Mouse (Mus musculus): Measurements from ENCODE around the gene Slc8a1.

Gene Slc8a1

DNA sequence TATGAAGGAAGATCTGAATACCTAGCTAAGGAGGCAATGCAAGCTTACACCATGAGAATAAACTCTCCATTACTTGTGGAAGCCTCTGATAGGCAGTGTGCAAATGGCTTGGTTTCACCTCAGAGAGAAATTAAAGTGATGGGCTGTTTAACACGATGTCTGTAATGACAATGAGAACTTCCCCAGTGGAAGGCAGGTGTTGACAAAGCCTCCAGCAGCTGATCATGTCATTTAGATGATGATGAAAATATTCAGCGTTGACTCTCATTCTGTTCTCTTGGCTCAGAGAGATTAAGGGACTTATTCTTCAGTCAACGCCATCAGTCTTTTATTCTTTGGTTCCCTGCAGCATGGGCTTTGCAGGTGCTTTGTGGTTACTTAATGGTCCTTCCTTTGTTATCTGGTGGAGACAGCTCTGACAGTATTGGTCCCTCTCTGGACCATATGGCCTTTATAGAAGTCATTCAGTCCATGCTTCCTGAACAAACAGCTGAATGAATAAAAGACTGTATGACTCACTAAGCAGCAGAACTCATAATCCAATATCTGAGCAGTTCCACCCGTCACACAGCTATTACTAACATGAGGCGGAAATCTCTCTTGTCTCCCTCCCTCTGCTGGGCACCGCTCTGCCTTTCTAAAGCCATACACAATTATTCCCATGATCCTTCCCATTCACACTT, 184.0 kb downstream of the Slc8a1 start:
- no peak for DNase-seq

DNA sequence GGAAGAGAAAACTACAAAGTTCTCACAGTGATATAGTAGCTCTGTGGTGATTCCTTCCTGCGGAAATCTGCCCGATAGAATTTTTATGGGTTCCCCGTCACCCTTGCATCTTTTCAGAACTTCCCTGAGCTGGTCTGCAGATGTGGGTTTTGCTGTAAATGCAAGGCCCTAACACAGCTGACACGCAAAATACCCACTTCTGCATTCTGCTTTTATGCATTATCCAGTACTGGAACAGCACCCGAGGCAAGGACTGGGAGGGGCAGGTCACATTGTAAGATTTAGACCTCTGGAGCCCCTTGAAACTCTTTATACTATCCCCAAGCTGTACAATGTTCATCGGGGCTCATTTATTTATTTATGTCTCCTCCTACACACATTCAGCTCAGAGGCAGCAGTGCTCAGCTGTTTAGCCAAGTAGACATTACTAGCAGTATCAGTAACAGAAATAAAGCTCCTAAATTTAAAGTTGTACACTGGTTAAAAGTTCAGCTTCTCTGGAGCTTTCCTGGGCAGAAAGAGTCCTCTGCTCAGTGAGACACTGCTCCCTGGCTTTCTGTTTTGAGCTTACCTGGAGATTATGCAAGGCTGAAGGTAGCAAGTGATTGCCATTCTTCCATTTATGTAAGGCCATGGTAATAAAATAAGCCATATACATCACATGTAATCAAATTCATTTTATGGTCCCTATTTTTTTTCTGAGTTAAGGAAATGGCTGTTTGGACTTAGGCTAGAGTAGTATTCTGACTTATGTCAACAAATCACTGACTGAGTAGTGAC, 186.1 kb downstream of the Slc8a1 start:
- DNase-seq: no peak

DNA sequence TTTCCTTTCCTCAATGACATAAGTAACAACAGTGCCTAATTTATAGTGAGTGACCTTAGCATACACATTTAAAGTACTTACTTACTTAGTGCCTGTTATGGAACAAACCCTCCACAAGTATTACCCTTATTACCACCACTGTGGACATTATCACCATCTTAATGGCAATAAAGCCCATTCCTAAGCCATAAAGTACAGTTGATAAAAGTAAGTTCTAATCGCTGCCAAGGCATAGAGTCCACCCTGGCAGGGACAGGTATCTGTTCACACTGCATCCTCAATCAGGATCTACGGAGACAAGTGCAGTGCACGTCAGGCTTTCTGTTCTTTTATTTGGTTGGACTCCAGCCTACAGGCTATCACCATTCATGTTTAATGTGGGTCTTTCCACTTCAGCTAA, 187.3 kb downstream of the Slc8a1 start:
- no peak for DNase-seq

DNA sequence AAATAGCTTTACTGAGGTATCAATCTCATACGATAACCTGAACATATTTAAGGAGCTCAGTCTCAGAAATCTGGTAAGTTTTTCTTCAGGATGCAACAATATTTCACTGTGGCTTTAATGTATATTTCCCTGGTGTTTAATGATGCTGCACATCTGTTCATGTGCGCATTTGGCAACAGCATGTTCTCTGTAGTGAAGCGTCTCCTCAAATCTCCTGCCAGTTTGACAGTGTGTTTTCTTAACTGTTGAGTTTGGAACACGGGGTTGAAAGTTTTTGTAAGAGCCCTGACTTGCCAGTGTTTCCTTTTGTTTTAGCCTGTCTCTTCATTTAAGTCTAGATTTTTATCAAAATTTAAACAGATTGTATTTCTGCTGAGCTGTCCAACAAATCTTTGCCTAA, 190.2 kb downstream of the Slc8a1 start:
- no peak for DNase-seq

DNA sequence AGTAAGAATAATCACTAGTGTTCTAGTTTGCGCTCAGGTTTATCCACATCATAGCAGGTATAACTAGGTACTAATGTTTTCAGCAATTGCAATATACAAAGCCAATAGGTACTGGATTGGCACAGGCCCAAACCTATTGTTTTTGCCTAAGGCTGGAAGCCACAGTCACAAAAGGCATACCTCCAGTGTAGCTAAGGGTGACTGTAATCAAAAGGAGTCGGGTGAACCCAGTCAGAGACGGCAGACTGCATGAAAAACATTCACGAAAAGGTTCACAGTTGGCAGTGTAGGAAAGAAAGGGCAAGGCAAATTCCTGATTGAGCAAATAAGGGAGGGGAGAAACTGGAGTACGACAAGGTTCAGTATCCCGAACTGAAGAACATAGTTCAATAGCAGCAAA, 191.7 kb downstream of the Slc8a1 start:
- no peak for DNase-seq

DNA sequence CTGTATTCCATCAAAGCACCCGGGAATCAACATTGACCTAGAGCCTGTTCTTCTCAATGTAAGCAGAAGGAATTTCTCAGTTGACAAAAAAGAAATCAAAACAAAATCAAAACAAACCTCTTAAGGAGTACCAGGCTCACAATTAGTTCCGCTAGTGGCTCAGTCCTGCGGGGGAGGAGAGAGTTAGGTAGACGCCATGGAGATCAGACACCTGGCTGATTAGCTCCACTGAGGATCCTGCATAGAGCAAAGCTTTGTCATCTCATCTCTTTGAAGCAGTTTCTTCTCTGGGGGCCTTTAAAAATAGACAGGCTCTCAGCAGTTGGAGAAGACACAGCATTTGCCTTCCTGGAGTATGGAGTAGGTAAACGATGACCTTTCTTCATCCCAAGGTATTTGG, 192.2 kb downstream of the Slc8a1 start:
- DNase-seq: no peak

DNA sequence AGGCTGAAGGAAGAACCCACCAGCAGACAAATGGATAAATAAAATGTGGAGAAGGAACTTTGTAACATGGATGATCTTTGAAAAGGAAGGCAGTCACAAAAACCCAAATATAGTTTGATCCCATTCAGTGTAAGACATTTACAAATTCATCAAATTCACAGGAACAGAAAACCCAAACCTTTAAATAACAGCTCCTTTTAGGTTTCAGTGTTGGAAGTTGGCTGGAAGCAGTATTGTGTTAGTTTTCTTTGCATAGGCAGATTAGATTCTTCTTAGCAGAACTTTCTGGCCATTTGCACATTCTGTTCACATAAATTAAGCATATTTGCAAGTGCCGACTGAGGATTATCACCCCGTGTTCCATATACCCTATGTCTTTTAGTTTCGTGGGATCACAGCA, 193.3 kb downstream of the Slc8a1 start:
- DNase-seq: no peak

DNA sequence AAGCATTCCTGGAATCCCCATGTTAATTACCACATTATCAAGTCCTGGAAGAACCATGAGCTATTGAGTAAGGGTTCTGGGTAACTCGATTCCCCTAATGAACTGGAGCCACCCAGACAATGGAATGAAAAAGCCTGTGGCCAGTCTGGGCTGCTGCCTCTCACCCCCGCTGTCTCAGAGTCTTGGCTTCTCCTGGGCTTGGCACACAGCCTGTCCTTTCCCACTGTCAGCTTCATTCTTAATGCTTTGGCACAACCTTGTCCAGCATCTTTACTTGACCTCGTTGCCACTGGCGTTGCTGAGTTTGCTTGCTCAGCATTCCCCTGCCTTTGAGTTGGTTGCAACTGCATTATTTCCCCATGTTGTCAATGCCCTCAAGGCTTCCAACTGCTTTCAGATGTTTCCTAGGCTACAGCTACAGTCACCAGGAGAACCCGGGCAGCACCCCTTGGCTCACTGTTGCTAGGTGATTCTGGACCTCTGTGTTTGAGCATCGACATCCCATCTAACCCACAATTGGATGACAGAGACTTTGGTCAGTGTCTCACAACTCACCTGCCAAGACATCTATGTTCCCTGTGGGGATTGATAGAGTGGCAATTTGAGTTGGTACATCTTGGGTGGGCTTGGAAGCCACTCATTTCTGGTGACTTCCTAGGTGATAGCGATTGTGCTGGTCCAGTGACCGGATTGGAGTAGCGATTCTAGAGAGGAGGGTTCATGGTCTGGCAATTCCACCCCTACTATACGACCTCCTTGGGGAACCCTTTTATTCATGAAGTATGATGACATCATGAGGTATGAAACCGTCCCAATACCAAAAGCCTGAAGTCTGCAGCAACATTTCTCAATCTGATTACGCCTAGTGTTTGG, 195.6 kb downstream of the Slc8a1 start:
- DNase-seq: no peak

DNA sequence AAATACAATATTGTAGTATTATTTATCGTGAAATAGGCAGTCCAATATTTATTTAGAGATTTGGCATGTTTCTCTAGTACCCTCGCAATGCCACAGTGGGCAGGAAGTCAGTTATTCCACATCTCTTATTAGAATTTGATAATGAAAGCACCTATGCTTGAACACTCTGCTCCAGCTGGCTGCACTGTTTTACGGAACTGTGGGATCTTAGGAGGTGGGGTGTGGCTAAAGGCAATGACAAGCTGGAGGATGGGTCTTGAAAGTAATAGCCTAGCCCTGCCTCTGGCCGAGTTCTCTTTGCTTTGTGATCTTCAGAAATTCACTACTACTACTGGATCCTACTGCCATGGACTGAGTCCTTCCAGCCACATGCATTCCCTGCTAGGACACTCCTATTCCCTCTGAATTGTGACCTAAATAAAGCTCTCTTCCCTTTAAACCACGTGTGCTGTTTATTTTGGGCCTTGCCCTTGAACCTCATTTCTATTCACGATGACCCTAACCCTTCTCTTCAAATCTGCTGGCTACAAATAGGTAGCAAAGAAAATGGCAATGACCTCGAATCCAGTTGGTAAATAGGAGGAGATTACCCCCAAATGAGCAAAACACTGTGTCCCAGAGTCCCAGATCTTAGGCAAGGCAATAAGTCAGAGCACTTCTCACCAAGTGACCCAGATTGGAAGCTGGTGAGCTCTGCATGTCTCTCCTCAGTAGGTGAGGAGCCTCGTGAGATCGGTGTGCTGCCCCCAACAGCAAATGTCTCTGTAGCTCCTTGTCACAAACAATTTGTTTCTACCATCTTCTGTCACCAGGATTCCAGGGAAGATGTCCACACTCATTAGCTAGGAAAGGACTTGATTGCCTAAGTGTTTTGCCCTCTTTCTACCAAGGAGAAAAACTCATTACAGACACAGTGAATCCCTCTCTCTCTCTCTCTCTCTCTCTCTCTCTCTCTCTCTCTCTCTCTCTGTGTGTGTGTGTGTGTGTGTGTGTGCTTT, 199.7 kb downstream of the Slc8a1 start:
- no peak for DNase-seq

DNA sequence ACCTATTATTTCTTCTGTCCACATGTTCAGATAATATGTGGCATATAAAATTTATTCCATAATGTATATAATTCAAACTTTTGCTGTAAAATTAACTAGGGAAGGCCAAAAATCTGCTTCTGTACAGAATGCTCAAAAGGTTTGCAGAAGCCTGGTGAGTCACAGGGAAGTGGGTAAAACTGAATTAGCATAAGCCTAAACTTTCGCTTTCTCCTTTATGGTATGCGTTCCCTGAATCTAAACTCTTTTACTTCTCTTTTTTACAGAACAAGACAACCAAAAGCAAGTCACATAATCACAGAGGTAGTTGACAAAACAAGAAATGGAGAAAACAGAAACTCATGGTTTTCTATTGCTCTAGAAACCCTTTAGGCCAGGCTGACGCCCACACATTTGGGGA, 202.1 kb downstream of the Slc8a1 start:
- DNase-seq: no peak

DNA sequence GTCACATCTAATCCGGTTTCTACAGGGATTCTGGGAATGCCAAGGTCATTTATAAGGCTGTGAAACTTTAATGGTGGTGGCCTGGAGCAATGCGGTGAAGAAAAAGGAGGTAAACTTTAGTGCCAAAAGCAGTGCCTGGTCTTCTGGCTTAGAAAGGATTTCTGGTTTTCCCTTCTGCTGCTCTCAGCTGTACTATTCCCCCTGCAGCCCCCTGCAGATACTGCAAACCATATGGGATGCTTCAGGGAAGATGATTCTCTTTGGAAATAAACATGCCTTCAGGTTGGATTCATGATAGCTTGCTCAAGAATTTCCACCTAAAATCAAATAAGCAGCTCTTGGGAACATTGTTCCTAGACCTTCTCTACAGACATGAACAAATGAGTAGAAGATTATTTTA, 208.3 kb downstream of the Slc8a1 start:
- no peak for DNase-seq

DNA sequence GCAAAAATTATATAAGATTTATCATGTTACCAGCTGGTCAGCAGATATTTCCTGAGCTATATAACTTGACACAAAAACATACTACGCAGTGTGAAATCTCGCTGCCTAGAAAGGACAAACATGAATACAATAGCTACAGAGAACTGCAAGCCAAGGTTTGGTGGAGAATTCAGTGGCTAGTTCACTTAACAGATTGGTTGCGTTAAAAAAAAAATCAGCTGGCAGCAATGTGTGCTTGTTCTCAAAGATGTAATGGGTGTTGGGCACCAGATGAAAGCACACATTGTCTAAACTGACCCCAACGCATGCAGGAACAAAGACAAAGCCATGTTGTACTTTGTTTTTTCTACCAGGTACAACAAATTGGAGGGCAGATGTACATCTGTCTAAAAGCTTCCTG, 209.2 kb downstream of the Slc8a1 start:
- DNase-seq: no peak

DNA sequence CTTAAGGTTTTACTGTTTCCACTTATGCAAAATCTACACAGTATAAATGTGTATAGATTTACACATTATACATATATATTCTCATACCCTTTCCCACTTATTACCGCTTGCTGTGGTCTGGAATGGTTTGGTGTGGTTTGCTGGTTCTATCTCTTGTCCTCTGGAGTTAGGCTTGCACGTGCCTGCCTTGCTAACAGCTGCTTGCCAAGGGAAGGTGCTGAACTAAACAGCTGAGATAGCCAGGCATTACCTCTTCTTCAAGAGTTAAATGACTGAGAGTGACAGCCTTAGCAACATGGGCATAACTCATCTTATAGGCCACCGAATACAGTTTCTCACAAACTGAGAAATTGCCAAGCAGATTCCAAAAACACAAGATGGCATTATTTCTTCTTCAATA, 211.7 kb downstream of the Slc8a1 start:
- no peak for DNase-seq

DNA sequence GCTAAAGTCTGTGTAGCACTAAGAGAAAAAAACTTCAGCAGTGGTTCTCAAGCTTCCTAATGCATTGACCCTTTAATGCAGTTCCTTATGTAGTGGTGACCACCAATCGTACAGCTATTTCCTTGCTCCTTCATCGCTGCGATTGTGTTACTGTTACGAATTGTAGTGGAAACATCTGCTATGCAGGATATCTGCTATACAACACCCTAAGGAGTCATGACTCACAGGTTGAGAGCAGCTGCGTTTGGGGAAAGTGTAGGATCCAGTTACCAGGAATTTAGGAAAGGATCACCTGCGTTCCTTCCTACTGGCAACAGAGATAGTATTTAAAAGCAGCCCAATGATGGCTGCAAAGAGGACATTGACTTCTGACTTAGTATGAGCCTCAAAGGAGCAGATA, 213.4 kb downstream of the Slc8a1 start:
- DNase-seq: no peak

DNA sequence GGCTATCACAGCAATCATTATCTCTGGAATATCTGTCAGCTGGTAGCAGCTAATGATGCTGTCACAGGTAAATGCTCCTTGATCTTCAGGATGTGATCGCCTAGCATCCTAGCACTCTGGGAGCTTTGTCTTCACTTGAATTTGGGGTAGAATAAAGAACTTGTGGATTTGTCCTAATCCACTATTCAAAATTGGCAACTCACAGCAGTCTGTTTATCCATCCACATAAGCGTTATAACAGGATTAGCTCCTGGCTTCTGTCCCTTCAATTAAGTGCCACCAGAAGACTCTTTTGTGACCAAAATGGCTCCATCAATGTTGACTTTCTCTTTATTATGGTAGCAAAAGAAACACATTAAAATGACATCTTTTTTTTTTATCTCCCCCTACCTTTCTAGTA, 214.2 kb downstream of the Slc8a1 start:
- no peak for DNase-seq

DNA sequence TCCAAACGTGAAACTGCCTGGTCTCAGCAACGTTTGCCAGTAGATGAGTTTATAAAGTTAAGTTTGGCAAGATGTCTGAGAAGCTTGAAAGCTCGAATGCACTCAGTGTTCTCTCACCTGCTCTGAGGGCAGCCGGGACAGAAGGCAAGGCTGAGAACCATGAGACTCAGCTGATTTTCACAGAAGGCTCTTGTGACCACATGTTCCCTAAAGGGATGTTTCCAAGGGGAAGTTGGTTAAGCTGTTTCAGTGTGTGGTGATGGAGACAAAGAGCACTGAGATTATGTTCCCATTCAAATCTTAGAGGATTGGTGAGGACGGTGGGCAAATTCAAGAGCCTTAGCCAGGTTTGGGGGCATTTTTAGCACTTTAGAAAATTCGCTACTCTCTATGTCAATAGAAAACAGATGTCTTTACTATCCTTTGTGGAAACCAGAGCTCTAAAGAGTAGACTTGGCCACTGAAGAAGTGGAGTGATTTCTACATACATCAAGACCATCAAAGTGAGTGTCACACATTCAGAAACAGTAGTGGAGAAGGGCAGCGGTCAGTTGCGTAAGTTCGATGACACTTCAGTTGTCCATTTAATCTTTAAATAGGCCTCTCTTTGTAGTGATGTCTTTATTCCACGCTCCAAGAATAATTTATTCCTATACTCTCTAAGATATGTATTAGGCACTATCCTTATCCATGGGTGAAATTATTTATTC, 219.7 kb downstream of the Slc8a1 start:
- DNase-seq: no peak

DNA sequence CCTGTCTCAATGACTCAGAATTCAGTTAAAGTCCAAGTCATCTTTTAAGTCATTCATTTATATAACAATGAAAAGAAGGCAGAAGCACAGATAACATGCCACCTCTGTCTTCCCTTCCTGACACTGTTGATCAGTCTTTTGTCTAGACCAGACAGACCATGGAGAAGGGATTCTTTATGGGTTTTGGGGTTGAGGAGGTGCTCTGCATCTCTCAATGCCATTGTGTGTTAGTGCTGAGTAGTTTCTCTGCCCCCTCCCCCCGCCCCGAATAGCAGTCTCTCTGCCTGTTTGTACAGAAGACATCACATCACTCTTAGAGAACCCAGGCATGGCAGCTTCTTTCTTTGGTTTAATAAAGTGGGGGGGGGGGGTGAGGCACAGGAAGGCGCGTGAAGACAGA, 222.0 kb downstream of the Slc8a1 start:
- DNase-seq: no peak

DNA sequence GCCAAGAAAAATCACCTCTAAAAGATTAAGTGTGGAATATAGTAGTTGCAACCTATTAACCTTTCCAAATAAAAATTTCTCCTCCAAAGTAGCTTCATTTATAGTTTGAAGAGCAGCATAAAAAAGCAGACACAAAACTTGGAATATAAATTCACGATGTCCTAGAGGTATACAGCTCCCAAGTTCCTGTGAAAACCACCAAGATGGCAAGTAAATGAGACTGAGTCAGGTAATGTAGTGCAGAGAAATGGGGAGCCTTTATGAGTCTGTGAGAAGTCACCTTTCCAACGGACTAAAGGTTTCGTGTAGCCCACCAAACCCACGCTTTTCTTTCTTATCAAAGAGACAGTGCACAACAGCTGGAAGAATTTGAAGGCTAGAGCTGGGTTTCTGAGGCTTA, 224.2 kb downstream of the Slc8a1 start:
- DNase-seq: no peak

DNA sequence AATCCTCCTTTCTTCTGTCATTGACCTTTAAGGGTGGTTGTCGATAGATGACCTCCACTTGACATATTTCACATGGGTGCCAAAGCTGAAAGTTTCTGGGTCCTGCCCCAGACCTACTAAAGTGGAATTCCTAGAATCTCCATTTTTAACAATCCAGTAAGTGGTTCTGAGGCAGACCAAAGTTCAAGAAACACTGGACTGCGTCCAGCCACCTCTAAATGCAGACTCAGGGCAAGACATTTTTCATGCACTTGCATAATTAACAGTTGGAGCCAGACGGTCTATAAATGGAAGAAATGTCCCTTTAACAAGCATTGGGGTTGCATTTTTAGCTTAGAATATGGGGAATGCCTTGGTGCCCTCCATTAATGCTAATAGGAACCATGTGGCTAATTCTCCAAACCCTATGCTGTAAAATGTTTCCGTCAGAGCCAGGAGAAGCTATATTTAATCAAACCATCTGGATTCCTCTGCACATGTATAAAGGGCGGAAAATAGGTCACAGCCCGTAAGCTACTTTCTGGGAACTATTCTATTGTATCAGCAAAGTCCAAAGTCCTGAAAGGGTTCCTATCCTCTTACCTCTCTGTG, 224.7 kb downstream of the Slc8a1 start:
- peak; percentile 61 to 69 for DNase-seq

DNA sequence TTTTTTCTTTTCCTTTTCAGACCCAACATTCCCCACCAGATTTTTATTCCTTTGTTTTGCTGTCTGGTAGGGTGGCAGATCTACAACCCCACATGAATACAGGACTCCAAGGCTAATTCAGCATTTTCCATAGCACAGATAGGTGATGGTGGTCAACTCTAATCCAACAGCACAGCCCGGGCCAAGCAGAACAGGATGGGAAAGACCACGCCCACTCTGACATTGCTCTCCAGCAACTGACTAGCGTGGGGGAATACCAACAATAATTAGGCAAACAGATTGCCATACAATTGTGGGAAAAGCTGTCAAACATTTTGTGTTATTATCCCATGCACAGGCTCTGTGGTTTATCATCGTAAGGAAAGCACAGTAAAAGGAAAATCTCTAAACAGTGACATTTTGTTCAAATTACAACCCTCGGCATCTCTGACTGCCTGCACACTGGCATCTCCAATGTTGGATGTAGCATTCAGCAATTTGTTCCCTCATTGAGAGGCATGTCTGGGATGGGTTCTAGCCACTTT, 233.0 kb downstream of the Slc8a1 start:
- DNase-seq: no peak

DNA sequence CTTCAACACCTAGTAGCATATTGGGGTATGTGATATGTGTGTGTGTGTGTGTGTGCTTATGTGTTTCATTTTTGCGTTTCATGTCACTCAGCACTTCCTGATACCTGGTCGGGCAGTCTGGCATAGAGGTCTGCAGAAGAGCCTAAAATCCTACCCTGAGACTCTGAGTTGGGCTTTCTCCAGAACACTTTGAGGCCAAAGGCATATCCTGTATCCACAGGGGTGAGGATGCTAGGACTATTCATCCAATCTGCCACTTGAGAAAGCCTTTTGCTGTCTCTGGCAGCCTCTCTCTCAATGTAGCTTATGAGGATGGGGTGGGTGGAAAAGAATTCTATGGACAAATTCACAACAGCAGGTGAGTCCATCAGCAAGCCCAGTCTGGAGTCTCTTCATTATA, 234.1 kb downstream of the Slc8a1 start:
- DNase-seq: no peak
